Mouse (Mus musculus) liver, adult 2 months (tissue): ENCODE data around the gene Hist1h2bg. TPM values are rescaled to one million over a fixed set of nuclear protein-coding genes. Genes with fewer than 3 reads are reported as not detected.
A peak's percentile ranks its signal among the peaks of the same experiment; 100 is the strongest.
"Not testable (repeated sequence)": the region's sequence is repeated elsewhere in the genome, so short reads cannot be mapped to it uniquely, and the experiment has no call there.

ENCODE experiments used
- DNase-seq: peaks from one replicate; pipeline ENCODE4 v3.0.0-alpha.2; 2011; ENCODE audit warnings: low read depth, low spot score; ENCODE audit errors: extremely low read depth
- H3K27ac ChIP-seq: fragments of 200-500 bp; replicated peaks from 2 replicates; pipeline ENCODE4 v1.5.1; 2012; ENCODE audit warnings: low read depth, mild to moderate bottlenecking, control low read depth, inconsistent platforms, low read length; ENCODE audit not compliant: insufficient read depth
- H3K27me3 ChIP-seq: fragments of 200-500 bp; 2 replicates; pipeline ENCODE4 v1.6.1; 2012; ENCODE audit warnings: mild to moderate bottlenecking, moderate library complexity, low read length, inconsistent platforms; ENCODE audit not compliant: control insufficient read depth, insufficient read depth
- H3K36me3 ChIP-seq: fragments of 200-500 bp; 2 replicates; pipeline ENCODE4 v1.6.1; 2012; ENCODE audit warnings: low read length, inconsistent platforms; ENCODE audit not compliant: control insufficient read depth, insufficient read depth
- H3K4me1 ChIP-seq: fragments of 200-500 bp; 2 replicates; pipeline ENCODE4 v1.6.1; 2011; ENCODE audit warnings: low read length; ENCODE audit not compliant: control insufficient read depth, insufficient read depth
- H3K4me3 ChIP-seq: fragments of 200-500 bp; 2 replicates; pipeline ENCODE4 v1.5.1; 2011; ENCODE audit warnings: low read depth, mild to moderate bottlenecking, control low read depth, low read length, moderate library complexity; ENCODE audit not compliant: insufficient read depth
- H3K79me2 ChIP-seq: fragments of 200-500 bp; 2 replicates; pipeline ENCODE4 v1.6.1; 2012; ENCODE audit warnings: inconsistent platforms, mild to moderate bottlenecking, low read length, moderate library complexity; ENCODE audit not compliant: control insufficient read depth, insufficient read depth
- H3K9ac ChIP-seq: fragments of 200-500 bp; 2 replicates; pipeline ENCODE4 v1.6.1; 2012; ENCODE audit warnings: low read depth, mild to moderate bottlenecking, control low read depth, inconsistent platforms, low read length
- CTCF ChIP-seq: fragments of 200-500 bp; IDR thresholded peaks from 2 replicates; pipeline ENCODE4 v1.5.1; 2011; ENCODE audit warnings: low read depth, low read length, control low read depth
- POLR2A ChIP-seq: fragments of 200-500 bp; IDR thresholded peaks from 2 replicates; pipeline ENCODE4 v1.6.1; 2011; ENCODE audit warnings: low read length, control low read depth; ENCODE audit not compliant: insufficient read depth; ENCODE audit errors: extremely low read depth
- WGBS: fragments of 180-500 bp; shearing (Covaris S2); methylation state at CpG from one replicate; pipeline ENCODE4 v1.1.7; 2018; 5-methylcytosine and 5-hydroxymethylcytosine counted together
- polyA plus RNA-seq: library from polyadenylated mRNA; depleted of rRNA; stranded (reverse); fragments of >200 nt; gene quantifications from 2 replicates; pipeline ENCODE4 v1.2.3, GENCODE M21; 2012
- total RNA-seq: library from RNA; depleted of rRNA; stranded (reverse); fragments of >200 nt; gene quantifications from 2 replicates; pipeline ENCODE4 v1.2.3, GENCODE M21; 2014

Gene Hist1h2bg
- total and polyA plus RNA-seq, 2 experiments, result 4.4 to 37.2 TPM

DNA sequence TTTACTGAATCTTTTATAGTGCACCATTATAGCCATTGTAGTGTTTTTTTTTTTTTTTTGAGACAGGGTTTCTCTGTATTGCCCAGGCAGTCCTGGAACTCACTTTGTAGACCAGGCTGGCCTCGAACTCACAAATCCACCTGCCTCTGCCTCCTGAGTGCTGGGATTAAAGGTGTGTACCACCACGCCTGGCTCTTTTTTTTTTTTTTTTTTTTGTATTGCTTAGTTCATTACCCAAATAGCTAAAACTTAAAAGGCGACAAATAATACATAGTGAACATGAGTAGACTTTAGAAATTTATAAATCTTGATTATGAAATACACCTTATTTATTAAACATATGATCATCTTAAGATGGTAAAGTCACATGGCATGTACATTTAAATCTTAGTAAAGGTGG, 29.7 kb upstream of the Hist1h2bg start:
- WGBS, result 91% methylated on average over 3 of the region's 3 CpGs
- H3K4me3 ChIP-seq, result no peak overlapping the region
- H3K9ac ChIP-seq, result no peak overlapping the region
- H3K4me1 ChIP-seq, result peaks cover 1% of the 10 kb centered on the region; the same call in 1 of the 2 replicates
- DNase-seq, result no peak
- H3K79me2 ChIP-seq, result no peaks in the 10 kb centered on the region
- no peaks in the 10 kb centered on the region for H3K27me3 ChIP-seq
- TF ChIP-seq POLR2A (no peak), CTCF (no peak)
- H3K27ac ChIP-seq, result no peak overlapping the region
- H3K36me3 ChIP-seq, result no peaks in the 10 kb centered on the region

DNA sequence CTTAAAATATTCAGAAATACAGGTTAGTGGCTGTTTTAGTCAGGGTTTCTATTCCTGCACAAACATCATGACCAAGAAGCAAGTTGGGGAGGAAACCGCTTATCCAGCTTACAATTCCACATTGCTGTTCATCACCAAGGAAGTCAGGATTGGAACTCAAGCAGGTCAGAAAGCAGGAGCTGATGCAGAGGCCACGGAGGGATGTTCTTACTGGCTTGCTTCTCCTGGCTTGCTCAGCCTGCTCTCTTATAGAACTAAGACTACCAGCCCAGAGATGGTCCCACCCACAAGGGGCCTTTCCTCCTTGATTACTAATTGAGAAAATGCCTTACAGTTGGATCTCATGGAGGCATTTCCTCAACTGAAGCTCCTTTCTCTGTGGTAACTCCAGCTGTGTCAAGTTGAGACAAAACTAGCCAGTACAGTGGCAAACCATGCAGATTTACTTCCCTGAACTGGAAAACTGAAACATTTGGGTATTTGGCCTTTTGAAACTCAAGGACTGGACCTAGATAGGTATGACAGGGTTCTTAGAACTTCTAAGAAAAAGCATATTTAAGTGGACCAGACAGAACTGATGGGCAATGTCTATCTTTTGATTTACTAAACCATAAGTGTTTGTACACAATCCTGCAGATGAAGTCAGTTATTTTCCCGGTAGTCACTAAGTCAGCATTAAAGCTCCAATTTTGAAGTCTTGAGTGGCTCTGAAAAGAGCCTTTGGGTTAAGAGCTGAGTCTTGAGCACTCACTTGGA, 28.8 kb upstream of the Hist1h2bg start:
- not testable (repeated sequence) for H3K27me3 ChIP-seq, DNase-seq, H3K36me3 ChIP-seq, H3K4me1 ChIP-seq, H3K27ac ChIP-seq, H3K9ac ChIP-seq, H3K79me2 ChIP-seq
- peak overlapping the region; percentile 69; the same call in 1 of the 2 replicates for H3K4me3 ChIP-seq
- WGBS, result 33% methylated on average over 3 of the region's 3 CpGs

DNA sequence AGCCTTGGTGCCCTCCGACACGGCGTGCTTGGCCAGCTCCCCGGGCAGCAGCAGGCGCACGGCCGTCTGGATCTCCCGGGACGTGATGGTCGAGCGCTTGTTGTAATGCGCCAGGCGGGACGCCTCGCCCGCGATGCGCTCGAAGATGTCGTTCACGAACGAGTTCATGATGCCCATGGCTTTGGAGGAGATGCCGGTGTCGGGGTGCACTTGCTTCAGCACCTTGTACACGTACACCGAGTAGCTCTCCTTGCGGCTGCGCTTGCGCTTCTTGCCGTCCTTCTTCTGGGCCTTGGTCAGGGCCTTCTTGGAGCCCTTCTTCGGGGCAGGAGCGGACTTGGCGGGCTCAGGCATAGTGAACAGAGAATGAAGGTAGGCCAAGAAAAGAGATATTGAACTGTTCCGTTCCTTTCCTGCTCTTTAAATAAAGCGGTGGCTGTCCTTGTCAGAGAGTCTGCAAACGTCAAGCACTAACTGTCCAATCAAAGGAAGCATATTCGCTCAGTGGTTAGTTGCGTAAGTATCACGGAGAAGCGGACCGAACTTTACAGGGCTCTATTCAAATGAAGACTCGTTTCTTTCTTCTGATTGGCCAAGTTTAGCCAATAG, 28.1 kb upstream of the Hist1h2bg start, which contains the start of gene Hist1h2bh:
TSS of gene Hist1h2bh (minus strand) at position 394 of the 609 bp plus-strand sequence.
- peak within 1 kb of the TSS; percentile 69 for H3K4me3 ChIP-seq
- H3K79me2 ChIP-seq, H3K36me3 ChIP-seq, H3K4me1 ChIP-seq, H3K27me3 ChIP-seq: not testable (repeated sequence)
- peak; percentile 99 for DNase-seq
- 0 out of 2 replicates have a peak, but pooled peaks have one; percentile 28 for TF ChIP-seq POLR2A
- peak within 1 kb of the TSS; percentile 42 for H3K27ac ChIP-seq
- peak within 1 kb of the TSS; percentile 73 for H3K9ac ChIP-seq
- under 1% methylated on average over 42 of the region's 42 CpGs for WGBS

DNA sequence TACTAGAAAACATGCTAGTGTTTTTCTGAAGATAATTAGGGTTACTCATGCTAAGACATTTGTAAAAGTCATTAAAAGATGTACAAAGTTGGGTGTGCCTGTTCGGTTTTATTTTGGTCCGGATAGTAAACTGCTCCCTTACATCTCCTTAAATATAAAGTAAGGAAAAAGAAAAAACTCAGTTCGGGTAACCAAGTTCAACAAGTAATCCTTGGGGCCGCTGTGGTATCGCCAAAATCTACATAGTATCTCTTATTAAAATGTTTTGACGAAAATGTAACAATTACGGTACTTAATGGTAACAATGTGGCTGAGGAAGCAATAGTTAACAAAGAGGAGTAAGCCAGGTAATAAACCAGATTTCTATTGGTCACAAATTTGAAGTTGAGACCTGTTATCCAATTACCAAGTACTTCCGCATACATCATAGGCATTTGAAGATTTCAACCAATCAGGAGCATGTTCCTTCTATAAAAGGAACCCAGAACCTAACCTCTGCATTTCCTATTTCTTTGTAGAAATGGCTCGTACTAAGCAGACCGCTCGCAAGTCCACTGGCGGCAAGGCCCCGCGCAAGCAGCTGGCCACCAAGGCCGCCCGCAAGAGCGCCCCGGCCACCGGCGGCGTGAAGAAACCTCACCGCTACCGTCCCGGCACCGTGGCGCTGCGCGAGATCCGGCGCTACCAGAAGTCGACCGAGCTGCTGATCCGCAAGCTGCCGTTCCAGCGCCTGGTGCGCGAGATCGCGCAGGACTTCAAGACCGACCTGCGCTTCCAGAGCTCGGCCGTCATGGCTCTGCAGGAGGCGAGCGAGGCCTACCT, 27.0 kb upstream of the Hist1h2bg start, which contains the start of gene Hist1h3f:
TSS of gene Hist1h3f (plus strand) at position 88 of the 822 bp plus-strand sequence.
- Histone ChIP-seq H3K4me3 (peak within 1 kb of the TSS; percentile 72), H3K4me1 (peaks cover 1% of the 10 kb centered on the region; the same call in 1 of the 2 replicates), H3K36me3 (no peaks in the 10 kb centered on the region), H3K9ac (peak within 1 kb of the TSS; percentile 73), H3K27me3 (no peaks in the 10 kb centered on the region), H3K79me2 (no peaks in the 10 kb centered on the region), H3K27ac (peak within 1 kb of the TSS; percentile 42)
- TF ChIP-seq CTCF (no peak), POLR2A (peak; percentile 81)
- DNase-seq, result peak; percentile 97
- WGBS, result under 1% methylated on average over 34 of the region's 45 CpGs

DNA sequence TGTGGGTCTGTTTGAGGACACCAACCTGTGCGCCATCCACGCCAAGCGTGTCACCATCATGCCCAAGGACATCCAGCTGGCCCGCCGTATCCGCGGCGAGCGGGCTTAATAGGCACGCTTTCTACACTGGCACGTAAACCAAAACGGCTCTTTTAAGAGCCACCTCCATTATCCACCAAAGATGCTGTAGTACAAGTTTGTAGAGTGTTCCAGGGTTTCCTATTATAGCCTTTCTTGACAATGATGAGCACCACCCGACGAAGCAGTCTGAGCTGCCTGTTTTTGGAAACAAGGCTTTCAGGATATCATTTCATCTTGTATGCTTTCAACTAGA, 26.4 kb upstream of the Hist1h2bg start:
- Histone ChIP-seq H3K4me3 (peak overlapping the region; percentile 72), H3K9ac (0 out of 2 replicates have a peak overlapping the region, but pooled peaks have one; percentile 54)
- not testable (repeated sequence) for DNase-seq, H3K36me3 ChIP-seq, H3K27ac ChIP-seq, H3K79me2 ChIP-seq, H3K4me1 ChIP-seq, H3K27me3 ChIP-seq
- 0% methylated on average over 11 of the region's 14 CpGs for WGBS
